Mouse (Mus musculus): ENCODE data around the gene Swap70. TPM values are rescaled to one million over a fixed set of nuclear protein-coding genes. Genes with fewer than 3 reads are reported as not detected.

Swap70 gene
- polyA plus RNA-seq, 1 experiment from 2014 or later = 37.0 TPM

DNA sequence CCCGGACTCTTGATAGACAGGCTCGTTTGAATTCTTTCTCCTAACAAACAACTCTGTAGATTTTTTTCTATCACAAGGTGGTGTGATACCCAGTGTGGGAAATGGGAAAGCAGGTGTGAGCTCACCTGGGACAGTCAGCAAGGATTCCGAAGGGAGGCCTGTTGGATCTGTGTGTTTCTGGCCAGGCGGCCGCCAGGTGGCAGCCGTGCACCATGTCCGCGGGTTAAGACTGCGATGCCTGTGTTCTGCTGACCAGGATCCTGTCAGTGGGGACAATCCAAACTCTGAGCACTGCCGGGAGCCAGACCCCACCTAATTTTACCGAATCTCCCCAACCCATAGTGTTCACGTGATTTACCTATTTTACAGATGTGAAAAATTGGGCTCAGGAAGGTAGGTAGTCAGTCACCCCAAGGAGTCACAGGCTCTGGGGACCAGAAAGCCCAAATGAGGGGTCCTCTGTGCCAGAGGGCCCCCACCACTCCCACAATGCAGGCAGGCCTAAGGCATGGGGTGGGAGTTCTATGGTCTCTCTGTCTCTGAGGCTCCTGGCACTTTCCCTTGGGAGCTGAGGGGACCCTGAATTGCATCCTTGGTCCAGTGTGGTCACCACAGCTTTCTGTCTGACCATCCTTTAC, 65.4 kb downstream of the Swap70 start:
- Histone ChIP-seq H3K4me2 (no peak overlapping the region), H3K4me3 (replicated peaks) (no peak overlapping the region), H3K9ac (replicated peaks) (no peak overlapping the region), H3K4me1 (replicated peaks) (peaks cover 6% of the 10 kb centered on the region; the same call in 1 of the 2 replicates), H3K9me3 (no peaks in the 10 kb centered on the region), H3K27ac (no peak overlapping the region), H3K27me3 (no peaks in the 10 kb centered on the region), H3K36me3 (peaks cover 10% of the 10 kb centered on the region)
- ATAC-seq (ENCODE audit: insufficient number of reproducible peaks, insufficient read depth, low FRiP score, low TSS enrichment, low read depth) = peak; percentile 75; the same call in 1 of the 2 replicates
- 7% methylated on average over 12 of the region's 12 CpGs for WGBS

GRCm38 (mm10) chr7:110287476-110288071, 66.1 kb downstream of the Swap70 start:
- peaks cover 4% of the 10 kb centered on the region for H3K36me3 ChIP-seq
- H3K9ac ChIP-seq (replicated peaks) = no peak overlapping the region
- no peaks in the 10 kb centered on the region for H3K9me3 ChIP-seq
- no peak overlapping the region for H3K4me2 ChIP-seq
- no peaks in the 10 kb centered on the region for H3K27me3 ChIP-seq
- WGBS = 61% methylated on average over 8 of the region's 8 CpGs
- no peak for ATAC-seq (ENCODE audit: insufficient number of reproducible peaks, insufficient read depth, low FRiP score, low TSS enrichment, low read depth)
- no peak overlapping the region for H3K27ac ChIP-seq
- peaks cover 6% of the 10 kb centered on the region; the same call in 1 of the 2 replicates for H3K4me1 ChIP-seq (replicated peaks)
- no peak overlapping the region for H3K4me3 ChIP-seq (replicated peaks)

DNA sequence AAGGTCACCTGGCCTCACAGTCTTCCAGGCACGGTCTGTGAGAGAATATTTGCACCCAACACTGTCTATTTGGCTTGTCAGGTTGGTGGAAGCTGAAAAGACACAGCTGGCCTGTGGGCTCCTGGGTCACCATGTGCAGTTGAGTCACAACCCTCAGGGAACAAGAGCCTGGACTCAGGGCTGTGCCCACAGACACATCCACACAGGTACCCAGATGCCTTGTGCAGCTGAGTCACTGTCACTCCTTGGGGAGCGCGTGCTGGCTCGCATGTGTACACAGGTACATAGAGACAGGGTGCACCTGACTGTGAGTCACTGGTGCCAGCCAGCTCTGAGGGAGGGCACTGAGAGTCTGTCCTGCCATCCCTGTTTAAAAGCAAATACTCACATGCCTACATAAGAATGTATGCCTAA, 66.7 kb downstream of the Swap70 start:
- H3K9ac ChIP-seq (replicated peaks) = no peak overlapping the region
- peaks cover 6% of the 10 kb centered on the region; the same call in 1 of the 2 replicates for H3K4me1 ChIP-seq (replicated peaks)
- no peak overlapping the region for H3K27ac ChIP-seq
- no peaks in the 10 kb centered on the region; the same call in 1 of the 2 replicates for H3K9me3 ChIP-seq
- H3K4me2 ChIP-seq = no peak overlapping the region
- no peak for ATAC-seq (ENCODE audit: insufficient number of reproducible peaks, insufficient read depth, low FRiP score, low TSS enrichment, low read depth)
- 84% methylated on average over 4 of the region's 4 CpGs for WGBS
- H3K27me3 ChIP-seq = no peaks in the 10 kb centered on the region
- no peaks in the 10 kb centered on the region for H3K36me3 ChIP-seq
- no peak overlapping the region for H3K4me3 ChIP-seq (replicated peaks)

GRCm38 (mm10) chr7:110288731-110289191, 67.2 kb downstream of the Swap70 start:
- no peaks in the 10 kb centered on the region for H3K27me3 ChIP-seq
- ATAC-seq (ENCODE audit: insufficient number of reproducible peaks, insufficient read depth, low FRiP score, low TSS enrichment, low read depth) = no peak
- no peak overlapping the region for H3K4me2 ChIP-seq
- WGBS = 79% methylated on average over 6 of the region's 6 CpGs
- H3K9me3 ChIP-seq = no peaks in the 10 kb centered on the region; the same call in 1 of the 2 replicates
- no peaks in the 10 kb centered on the region for H3K36me3 ChIP-seq
- peaks cover 6% of the 10 kb centered on the region; the same call in 1 of the 2 replicates for H3K4me1 ChIP-seq (replicated peaks)
- no peak overlapping the region for H3K27ac ChIP-seq
- no peak overlapping the region for H3K4me3 ChIP-seq (replicated peaks)
- no peak overlapping the region for H3K9ac ChIP-seq (replicated peaks)

DNA sequence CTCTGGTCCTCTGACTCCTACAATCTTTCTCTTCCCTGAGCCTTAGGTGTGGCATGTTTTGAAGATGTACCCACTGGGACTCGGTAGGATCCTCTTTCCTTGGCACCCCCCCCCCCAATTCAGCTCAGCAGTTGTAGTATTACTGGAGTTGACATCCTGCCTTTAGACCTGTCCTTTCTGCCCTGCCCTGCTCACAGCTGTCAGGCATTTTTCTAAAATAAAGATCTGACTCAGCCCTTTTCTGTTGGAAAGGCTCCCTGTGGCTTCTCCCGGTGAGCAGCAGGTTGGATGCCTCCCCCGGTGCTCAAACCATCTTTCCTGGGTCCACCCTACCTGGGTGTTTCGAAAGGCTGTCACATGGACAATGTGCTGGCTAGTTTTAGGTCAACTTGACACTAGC, 68.1 kb downstream of the Swap70 start:
- no peak overlapping the region for H3K27ac ChIP-seq
- WGBS = 82% methylated on average over 4 of the region's 4 CpGs
- ATAC-seq (ENCODE audit: insufficient number of reproducible peaks, insufficient read depth, low FRiP score, low TSS enrichment, low read depth) = no peak

GRCm38 (mm10) chr7:110296889-110297603, 75.5 kb downstream of the Swap70 start:
- no peak overlapping the region for H3K4me3 ChIP-seq (replicated peaks)
- peak overlapping the region; percentile 35 for H3K4me2 ChIP-seq
- H3K27ac ChIP-seq = peak overlapping the region; percentile 92
- no peaks in the 10 kb centered on the region; the same call in 1 of the 2 replicates for H3K9me3 ChIP-seq
- WGBS = 16% methylated on average over 17 of the region's 17 CpGs
- H3K9ac ChIP-seq (replicated peaks) = peak overlapping the region; percentile 46
- H3K4me1 ChIP-seq (replicated peaks) = peaks cover 24% of the 10 kb centered on the region
- H3K36me3 ChIP-seq = no peaks in the 10 kb centered on the region
- H3K27me3 ChIP-seq = no peaks in the 10 kb centered on the region
- ATAC-seq (ENCODE audit: insufficient number of reproducible peaks, insufficient read depth, low FRiP score, low TSS enrichment, low read depth) = peak; percentile 91

More for the DNA sequence above, 68.1 kb downstream of the Swap70 start:
- Histone ChIP-seq H3K9me3 (no peaks in the 10 kb centered on the region; the same call in 1 of the 2 replicates), H3K4me3 (replicated peaks) (no peak overlapping the region), H3K4me1 (replicated peaks) (peaks cover 6% of the 10 kb centered on the region; the same call in 1 of the 2 replicates), H3K9ac (replicated peaks) (no peak overlapping the region), H3K4me2 (no peak overlapping the region), H3K36me3 (no peaks in the 10 kb centered on the region), H3K27me3 (no peaks in the 10 kb centered on the region)

- H3K27me3 ChIP-seq = no peaks in the 10 kb centered on the region
- peak overlapping the region; percentile 46; the same call in 1 of the 2 replicates for H3K9ac ChIP-seq (replicated peaks)
- H3K27ac ChIP-seq = peak overlapping the region; percentile 92
- WGBS = 17% methylated on average over 4 of the region's 4 CpGs
- peak overlapping the region; percentile 35; the same call in 1 of the 2 replicates for H3K4me2 ChIP-seq
- H3K9me3 ChIP-seq = no peaks in the 10 kb centered on the region; the same call in 1 of the 2 replicates
- no peak; the same call in 1 of the 2 replicates for ATAC-seq (ENCODE audit: insufficient number of reproducible peaks, insufficient read depth, low FRiP score, low TSS enrichment, low read depth)
- H3K4me3 ChIP-seq (replicated peaks) = no peak overlapping the region
- peaks cover 24% of the 10 kb centered on the region for H3K4me1 ChIP-seq (replicated peaks)
- no peaks in the 10 kb centered on the region for H3K36me3 ChIP-seq
Measured at GRCm38 (mm10) chr7:110297611-110298010, 76.1 kb downstream of the Swap70 start.

GRCm38 (mm10) chr7:110298090-110298489, 76.6 kb downstream of the Swap70 start:
- Histone ChIP-seq H3K4me1 (replicated peaks) (peaks cover 24% of the 10 kb centered on the region), H3K27me3 (no peaks in the 10 kb centered on the region), H3K36me3 (no peaks in the 10 kb centered on the region), H3K4me3 (replicated peaks) (no peak overlapping the region), H3K27ac (peak overlapping the region; percentile 92), H3K9ac (replicated peaks) (no peak overlapping the region), H3K9me3 (no peaks in the 10 kb centered on the region; the same call in 1 of the 2 replicates), H3K4me2 (no peak overlapping the region)
- WGBS = 82% methylated on average over 7 of the region's 7 CpGs
- ATAC-seq (ENCODE audit: insufficient number of reproducible peaks, insufficient read depth, low FRiP score, low TSS enrichment, low read depth) = no peak

GRCm38 (mm10) chr7:110298739-110299410, 77.4 kb downstream of the Swap70 start:
- Histone ChIP-seq H3K4me1 (replicated peaks) (peaks cover 24% of the 10 kb centered on the region), H3K27ac (peak overlapping the region; percentile 92; the same call in 1 of the 2 replicates)

DNA sequence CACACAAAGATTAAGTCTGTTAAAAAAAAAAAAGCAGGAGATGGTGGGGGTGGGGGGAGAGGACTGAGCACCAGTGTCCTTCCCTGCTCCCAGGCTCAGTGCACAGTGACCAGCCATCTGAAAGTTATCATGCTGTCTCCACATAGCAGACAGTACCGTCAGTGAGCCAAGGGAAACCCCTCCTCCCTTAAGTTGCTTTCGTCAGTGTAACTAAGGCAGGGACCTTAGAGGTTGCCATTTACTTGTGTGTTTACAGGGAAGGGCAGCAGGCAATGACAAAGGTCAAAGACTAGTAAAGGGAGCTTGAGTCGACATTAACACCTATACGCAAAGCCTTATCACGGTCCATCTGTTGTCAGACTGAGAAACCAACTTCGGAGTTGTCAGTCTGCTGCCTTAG, 81.4 kb downstream of the Swap70 start:
- no peaks in the 10 kb centered on the region for H3K27me3 ChIP-seq
- ATAC-seq (ENCODE audit: insufficient number of reproducible peaks, insufficient read depth, low FRiP score, low TSS enrichment, low read depth) = no peak
- H3K27ac ChIP-seq = no peak overlapping the region
- no peak overlapping the region for H3K4me2 ChIP-seq
- WGBS = 69% methylated on average over 6 of the region's 6 CpGs
- H3K36me3 ChIP-seq = peaks cover 9% of the 10 kb centered on the region; the same call in 1 of the 2 replicates
- H3K9ac ChIP-seq (replicated peaks) = no peak overlapping the region
- no peaks in the 10 kb centered on the region for H3K9me3 ChIP-seq
- no peak overlapping the region for H3K4me3 ChIP-seq (replicated peaks)
- H3K4me1 ChIP-seq (replicated peaks) = peaks cover 9% of the 10 kb centered on the region

More at GRCm38 (mm10) chr7:110298739-110299410, 77.4 kb downstream of the Swap70 start:
- H3K36me3 ChIP-seq = no peaks in the 10 kb centered on the region
- no peaks in the 10 kb centered on the region for H3K27me3 ChIP-seq
- H3K4me3 ChIP-seq (replicated peaks) = no peak overlapping the region
- ATAC-seq (ENCODE audit: insufficient number of reproducible peaks, insufficient read depth, low FRiP score, low TSS enrichment, low read depth) = no peak
- WGBS = 88% methylated on average over 17 of the region's 17 CpGs
- H3K4me2 ChIP-seq = no peak overlapping the region
- H3K9me3 ChIP-seq = no peaks in the 10 kb centered on the region
- H3K9ac ChIP-seq (replicated peaks) = no peak overlapping the region
